Mouse (Mus musculus) C2C12 (cell line): ENCODE results near the gene Acsf3.

Experiments used
- CEBPB ChIP-seq: IDR thresholded peaks from one replicate; pipeline ENCODE4 v1.6.1; 2011; ENCODE audit warnings: low read depth, mild to moderate bottlenecking, control low read depth, moderate library complexity
- CTCF ChIP-seq: IDR thresholded peaks from one replicate; pipeline ENCODE4 v1.5.1; 2011; ENCODE audit not compliant: control insufficient read depth, insufficient read depth, insufficient read length
- FOSL1 ChIP-seq: IDR thresholded peaks from one replicate; pipeline ENCODE4 v1.8.0; 2011; ENCODE audit warnings: mild to moderate bottlenecking, low read length; ENCODE audit not compliant: poor library complexity, insufficient read depth, severe bottlenecking
- MAX ChIP-seq: IDR thresholded peaks from one replicate; pipeline ENCODE4 v1.6.1; 2011; ENCODE audit warnings: mild to moderate bottlenecking, control low read depth
- MYOD1 ChIP-seq: IDR thresholded peaks from one replicate; pipeline ENCODE4 v1.6.1; 2011; ENCODE audit warnings: low read depth; ENCODE audit not compliant: control insufficient read depth, insufficient read length
- MYOG ChIP-seq: IDR thresholded peaks from one replicate; pipeline ENCODE4 v1.6.1; 2011; ENCODE audit not compliant: control insufficient read depth, insufficient read length; ENCODE audit errors: extremely low read depth
- USF1 ChIP-seq: IDR thresholded peaks from one replicate; pipeline ENCODE4 v1.6.1; 2011; ENCODE audit warnings: low read depth, mild to moderate bottlenecking, control low read depth, moderate library complexity

- TF ChIP-seq MYOG (no peak), CTCF (no peak), MAX (no peak), USF1 (no peak), CEBPB (no peak), MYOD1 (no peak), FOSL1 (no peak)
Measured at GRCm38 (mm10) chr8:122775285-122776155, at the start of gene Acsf3.
